Mouse (Mus musculus) limb, embryonic 14.5 days (tissue): ENCODE data around the gene Rap1gap. TPM values are rescaled to one million over a fixed set of nuclear protein-coding genes. Genes with fewer than 3 reads are reported as not detected.
A peak's percentile ranks its signal among the peaks of the same experiment; 100 is the strongest.

ENCODE experiments used
- ATAC-seq: fragments of 200-750 bp; cut with Nextera tagmentation; 2 replicates; pipeline ENCODE4 v1.8.0; 2017; ENCODE audit warnings: low read depth, moderate number of reproducible peaks, moderate TSS enrichment; ENCODE audit not compliant: low FRiP score
- DNase-seq: peaks from one replicate; pipeline ENCODE4 v3.0.0-alpha.2; 2015; ENCODE audit warnings: low spot score
- H3K27ac ChIP-seq: fragments of 300-500 bp; sonication (generic); replicated peaks from 2 replicates; pipeline ENCODE4 v1.5.1; 2014; ENCODE audit warnings: low read depth, mild to moderate bottlenecking, low read length, moderate library complexity, mixed read lengths
- H3K27me3 ChIP-seq: fragments of 300-500 bp; sonication (generic); 2 replicates; pipeline ENCODE4 v1.6.1; 2014; ENCODE audit warnings: low read length, mixed read lengths; ENCODE audit not compliant: control insufficient read depth, insufficient read depth
- H3K36me3 ChIP-seq: fragments of 300-500 bp; sonication (generic); 2 replicates; pipeline ENCODE4 v1.6.1; 2014; ENCODE audit warnings: mild to moderate bottlenecking, low read length, moderate library complexity, mixed read lengths; ENCODE audit not compliant: control insufficient read depth, insufficient read depth
- H3K4me1 ChIP-seq: fragments of 300-500 bp; sonication (generic); 2 replicates; pipeline ENCODE4 v1.6.1; 2014; ENCODE audit warnings: antibody characterized with exemption, low read length, mixed read lengths; ENCODE audit not compliant: control insufficient read depth, insufficient read depth
- H3K4me2 ChIP-seq: fragments of 300-500 bp; sonication (generic); replicated peaks from 2 replicates; pipeline ENCODE4 v1.6.1; 2014; ENCODE audit warnings: low read depth, mild to moderate bottlenecking, low read length, moderate library complexity; ENCODE audit not compliant: severe bottlenecking
- H3K4me3 ChIP-seq: fragments of 300-500 bp; sonication (generic); replicated peaks from 2 replicates; pipeline ENCODE4 v1.5.1; 2014; ENCODE audit warnings: low read length
- H3K9ac ChIP-seq: fragments of 300-500 bp; sonication (generic); 2 replicates; pipeline ENCODE4 v1.6.1; 2014; ENCODE audit warnings: mild to moderate bottlenecking, low read depth, low read length, moderate library complexity; ENCODE audit not compliant: severe bottlenecking
- H3K9me3 ChIP-seq: fragments of 300-500 bp; sonication (generic); 2 replicates; pipeline ENCODE4 v1.6.1; 2016; ENCODE audit warnings: low read length; ENCODE audit not compliant: control insufficient read depth
- POLR2A ChIP-seq: fragments of 200-500 bp; IDR thresholded peaks from 2 replicates; pipeline ENCODE4 v1.8.0; 2012; ENCODE audit warnings: inconsistent platforms, mild to moderate bottlenecking, moderate library complexity, borderline replicate concordance; ENCODE audit not compliant: insufficient read depth, insufficient read length; ENCODE audit errors: extremely low read depth
- WGBS: fragments of 180-500 bp; shearing (Covaris S2); extraction: QIAGEN DNeasy Blood & Tissue Kit; methylation state at CpG from one replicate; pipeline ENCODE4 v1.1.7; 2014; 5-methylcytosine and 5-hydroxymethylcytosine counted together
- polyA plus RNA-seq, 2 experiments: library from polyadenylated mRNA; depleted of rRNA in 1 of 2; stranded (reverse) in 1 of 2; unstranded in 1 of 2; fragments of >200 nt; fragmentation: Nextera tagmentation in 1 of 2; extraction: Ambion mirVana in 1 of 2; gene quantifications; 2 replicates each; pipeline versions ENCODE4 v1.2.1 to v1.2.3; 2012 to 2014

Gene Rap1gap
- polyA plus RNA-seq, 2 experiments, result 11.9 to 35.2 TPM

DNA sequence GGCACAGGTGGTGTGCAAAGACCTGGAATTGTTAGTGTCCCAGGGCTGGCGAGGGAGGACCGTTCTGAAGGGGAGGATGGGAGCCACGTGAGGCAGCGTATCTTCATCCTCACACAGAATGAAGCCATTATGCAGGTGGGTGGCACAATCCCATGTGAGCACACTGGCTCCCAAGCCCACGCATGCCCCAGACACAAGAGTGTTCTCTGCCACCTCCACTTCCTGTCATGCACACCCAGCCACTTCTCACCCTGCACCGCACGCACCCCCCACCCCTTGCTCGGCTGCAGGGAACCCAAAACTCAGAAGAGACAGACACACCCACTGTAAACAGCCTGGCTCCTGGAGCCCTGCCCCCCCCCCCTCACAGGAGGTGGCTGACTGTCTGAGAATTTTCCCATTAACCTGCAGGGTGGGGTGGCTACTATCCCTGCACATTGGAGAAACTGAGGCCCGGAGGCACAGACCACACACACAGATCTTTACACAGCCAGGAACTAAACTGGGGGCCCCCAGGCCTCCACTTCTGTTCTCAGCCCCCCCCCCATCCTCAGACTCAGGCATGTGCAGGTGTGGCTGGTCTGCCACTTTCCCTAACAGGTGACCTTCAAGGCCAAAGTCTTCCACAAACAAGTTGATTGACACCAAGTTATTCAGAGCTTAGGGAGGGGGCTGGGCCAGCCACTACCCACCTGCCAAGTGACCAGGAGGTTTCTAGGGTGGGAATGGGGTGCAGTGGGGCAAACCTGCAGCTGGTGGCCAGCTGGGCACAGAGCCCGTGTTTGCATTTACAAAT, 27.8 kb downstream of the Rap1gap start:
- H3K27me3 ChIP-seq, result no peaks in the 10 kb centered on the region
- H3K4me1 ChIP-seq, result peaks cover 5% of the 10 kb centered on the region
- H3K4me3 ChIP-seq, result no peak overlapping the region
- no peaks in the 10 kb centered on the region for H3K9me3 ChIP-seq
- H3K9ac ChIP-seq, result no peak overlapping the region
- ATAC-seq (no peak), DNase-seq (no peak)
- no peaks in the 10 kb centered on the region for H3K36me3 ChIP-seq
- H3K27ac ChIP-seq, result no peak overlapping the region
- no peak for TF ChIP-seq POLR2A
- H3K4me2 ChIP-seq, result no peak overlapping the region
- WGBS, result 81% methylated on average over 10 of the region's 10 CpGs

DNA sequence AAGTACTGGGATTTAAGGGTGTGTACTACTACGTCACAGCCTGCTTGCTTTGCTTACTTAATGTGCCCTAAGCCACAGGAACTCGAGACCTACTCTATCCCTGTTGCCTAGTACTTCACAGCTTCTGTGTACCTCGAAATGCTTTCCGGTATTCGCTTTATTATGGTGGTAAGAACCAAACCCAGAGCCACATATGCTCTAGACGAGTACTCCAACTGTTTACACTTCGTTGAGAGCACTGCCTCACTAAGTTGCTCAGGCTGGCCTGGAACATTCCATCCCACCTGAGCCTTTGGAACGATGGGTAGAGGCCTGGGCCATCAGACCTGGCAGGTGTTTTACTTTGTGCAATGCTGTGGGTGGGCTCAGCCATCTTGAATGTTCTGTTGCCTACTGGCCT, 30.8 kb downstream of the Rap1gap start:
- no peak for ATAC-seq
- TF ChIP-seq POLR2A, result no peak

DNA sequence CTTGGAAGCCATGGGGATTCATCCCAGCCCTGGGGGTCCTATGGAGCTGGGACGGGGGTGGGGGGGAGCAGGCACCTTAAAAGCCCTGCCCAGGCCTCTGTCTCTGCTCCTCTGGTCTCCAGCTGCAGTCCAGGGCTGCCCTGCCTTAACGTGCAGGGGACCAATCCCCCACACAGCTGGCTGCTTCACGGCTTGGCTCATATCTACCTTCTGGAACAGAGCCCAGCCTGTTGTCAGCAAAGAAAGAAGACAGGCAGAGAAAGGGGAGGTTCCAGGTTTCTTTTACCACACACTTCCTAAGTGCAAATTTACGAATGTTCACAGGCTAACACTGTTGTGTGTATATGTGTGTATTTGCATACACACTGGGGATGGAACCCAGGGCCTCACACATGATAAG, 31.4 kb downstream of the Rap1gap start:
- Histone ChIP-seq H3K9me3 (no peaks in the 10 kb centered on the region), H3K36me3 (no peaks in the 10 kb centered on the region), H3K27me3 (no peaks in the 10 kb centered on the region), H3K9ac (no peak overlapping the region), H3K4me1 (peaks cover 11% of the 10 kb centered on the region), H3K27ac (no peak overlapping the region), H3K4me2 (no peak overlapping the region), H3K4me3 (no peak overlapping the region)
- DNase-seq, result peak; percentile 48
- TF ChIP-seq POLR2A, result no peak
- 14% methylated on average over 4 of the region's 4 CpGs for WGBS
- ATAC-seq, result peak; percentile 55; the same call in 1 of the 2 replicates

More for the DNA sequence above, 30.8 kb downstream of the Rap1gap start:
- H3K9me3 ChIP-seq, result no peaks in the 10 kb centered on the region
- no peak overlapping the region for H3K9ac ChIP-seq
- no peak overlapping the region for H3K4me3 ChIP-seq
- H3K4me1 ChIP-seq, result peaks cover 11% of the 10 kb centered on the region
- no peak for DNase-seq
- no peaks in the 10 kb centered on the region for H3K27me3 ChIP-seq
- no peak overlapping the region for H3K27ac ChIP-seq
- H3K36me3 ChIP-seq, result no peaks in the 10 kb centered on the region
- 74% methylated on average over 8 of the region's 8 CpGs for WGBS
- no peak overlapping the region for H3K4me2 ChIP-seq

DNA sequence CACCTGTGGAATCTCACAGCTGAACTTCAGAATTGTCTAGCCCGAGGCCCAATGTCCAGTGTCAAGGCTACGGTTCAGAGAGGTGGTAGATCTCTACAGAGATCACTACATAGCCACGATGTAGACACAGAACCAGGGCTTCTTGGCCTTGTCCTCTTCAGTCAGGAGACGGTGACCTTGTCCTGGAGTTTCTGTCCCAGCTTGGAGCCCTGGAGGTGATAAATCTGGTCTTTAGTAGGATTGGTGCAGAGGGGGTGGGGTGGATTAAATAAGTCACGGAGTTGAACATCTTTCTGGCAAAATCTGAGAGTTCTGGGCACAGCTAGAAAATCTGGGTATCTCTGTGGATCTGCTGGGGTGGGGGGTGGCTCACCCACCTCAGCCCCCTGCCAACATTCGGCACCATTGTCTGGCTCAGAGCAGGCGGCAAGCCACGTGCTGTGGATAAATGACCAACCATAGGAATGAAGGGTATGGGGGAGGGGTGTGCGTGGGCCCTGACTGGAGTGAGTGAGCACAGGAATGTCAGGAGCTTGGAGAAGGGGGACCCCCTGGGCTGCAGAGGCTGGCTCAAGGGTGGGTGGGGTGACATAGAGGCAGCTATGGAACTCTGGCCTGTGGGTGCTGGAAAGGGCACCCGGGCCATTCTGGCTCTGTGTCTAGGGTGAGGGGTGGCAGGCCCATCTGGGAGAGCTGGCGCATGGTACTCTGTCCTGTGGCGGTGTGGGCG, 32.8 kb downstream of the Rap1gap start:
- WGBS, result 72% methylated on average over 13 of the region's 13 CpGs
- Histone ChIP-seq H3K4me3 (no peak overlapping the region), H3K4me2 (no peak overlapping the region), H3K27me3 (no peaks in the 10 kb centered on the region), H3K27ac (no peak overlapping the region), H3K9ac (no peak overlapping the region), H3K36me3 (no peaks in the 10 kb centered on the region), H3K9me3 (no peaks in the 10 kb centered on the region), H3K4me1 (peaks cover 11% of the 10 kb centered on the region)
- no peak for TF ChIP-seq POLR2A
- ATAC-seq (no peak), DNase-seq (no peak)

DNA sequence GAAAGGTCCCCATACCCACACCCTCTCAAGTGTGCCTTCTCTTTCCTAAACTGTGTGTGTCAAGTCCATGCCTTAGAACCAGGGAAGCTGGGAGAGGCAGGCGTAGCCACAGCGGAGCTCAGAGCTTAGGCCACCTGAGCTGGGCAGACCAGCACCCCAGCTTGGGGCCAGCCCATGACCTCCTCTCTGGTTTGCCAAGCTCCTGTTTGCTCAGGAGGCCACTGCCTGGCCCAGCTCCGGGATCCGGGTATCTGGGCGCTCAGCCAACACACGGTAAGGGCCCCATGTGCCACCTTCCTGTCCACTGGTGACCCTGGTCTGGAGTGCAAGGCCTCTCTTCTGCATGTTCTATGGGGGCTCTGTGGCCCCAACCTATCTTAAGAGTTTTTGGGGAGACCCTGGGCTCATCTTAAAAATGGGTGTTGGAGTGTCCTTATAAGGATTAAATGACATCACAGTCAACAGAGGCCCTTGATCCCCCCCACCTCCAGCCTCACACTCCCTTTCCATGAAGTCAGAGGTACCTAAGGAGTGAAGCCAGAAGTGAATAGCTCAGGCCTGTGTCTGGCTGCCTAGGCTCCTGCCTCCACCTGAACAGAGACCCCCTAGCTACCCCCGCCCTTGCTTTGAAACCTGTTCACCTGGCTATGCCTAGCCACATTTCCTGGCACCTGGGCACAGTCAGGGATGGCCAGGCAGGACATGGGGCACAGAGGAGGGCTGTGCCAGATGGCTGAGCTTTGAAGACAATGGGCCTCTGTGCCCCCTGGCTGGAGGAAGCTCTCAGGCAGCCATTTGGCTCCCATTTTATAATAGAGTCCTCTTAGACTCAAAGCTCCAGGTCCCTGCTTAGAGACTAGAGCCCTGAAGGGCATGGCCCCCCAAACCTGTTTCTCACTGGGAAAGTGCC, 33.8 kb downstream of the Rap1gap start:
- Histone ChIP-seq H3K4me3 (no peak overlapping the region), H3K9ac (no peak overlapping the region), H3K4me2 (no peak overlapping the region), H3K27me3 (no peaks in the 10 kb centered on the region), H3K4me1 (peaks cover 11% of the 10 kb centered on the region), H3K36me3 (no peaks in the 10 kb centered on the region), H3K9me3 (no peaks in the 10 kb centered on the region), H3K27ac (peak overlapping the region; percentile 26)
- WGBS, result 65% methylated on average over 6 of the region's 7 CpGs
- ATAC-seq (peak; percentile 44; the same call in 1 of the 2 replicates), DNase-seq (no peak)
- TF ChIP-seq POLR2A, result no peak
